Mouse (Mus musculus): ENCODE results near the gene Tekt4.
A peak's percentile ranks its signal among the peaks of the same experiment; 100 is the strongest.

The Tekt4 gene

DNA sequence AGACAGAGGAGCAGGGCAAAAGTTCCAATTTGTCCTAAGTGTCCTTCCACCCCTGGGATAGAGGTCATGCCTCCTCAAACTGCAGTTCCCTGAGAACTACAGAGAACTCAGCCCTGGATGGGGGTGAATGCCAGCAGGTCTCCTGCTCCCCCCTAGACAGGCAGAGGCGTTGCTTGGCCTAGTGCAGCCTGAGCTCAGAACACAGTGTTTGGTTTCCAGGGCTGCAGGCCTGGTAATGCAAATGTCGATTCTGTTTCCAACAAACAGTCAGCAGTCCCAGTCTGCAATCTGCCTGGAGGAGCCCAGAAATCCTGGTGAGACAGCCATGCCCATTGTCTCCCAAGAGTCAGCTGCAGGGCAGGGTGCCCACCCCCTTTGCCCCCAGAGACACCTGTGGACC, at the start of gene Tekt4:
TSS of gene Tekt4 (plus strand) at position 344 of the 400 bp plus-strand sequence.
- DNase-seq, result no peak

DNA sequence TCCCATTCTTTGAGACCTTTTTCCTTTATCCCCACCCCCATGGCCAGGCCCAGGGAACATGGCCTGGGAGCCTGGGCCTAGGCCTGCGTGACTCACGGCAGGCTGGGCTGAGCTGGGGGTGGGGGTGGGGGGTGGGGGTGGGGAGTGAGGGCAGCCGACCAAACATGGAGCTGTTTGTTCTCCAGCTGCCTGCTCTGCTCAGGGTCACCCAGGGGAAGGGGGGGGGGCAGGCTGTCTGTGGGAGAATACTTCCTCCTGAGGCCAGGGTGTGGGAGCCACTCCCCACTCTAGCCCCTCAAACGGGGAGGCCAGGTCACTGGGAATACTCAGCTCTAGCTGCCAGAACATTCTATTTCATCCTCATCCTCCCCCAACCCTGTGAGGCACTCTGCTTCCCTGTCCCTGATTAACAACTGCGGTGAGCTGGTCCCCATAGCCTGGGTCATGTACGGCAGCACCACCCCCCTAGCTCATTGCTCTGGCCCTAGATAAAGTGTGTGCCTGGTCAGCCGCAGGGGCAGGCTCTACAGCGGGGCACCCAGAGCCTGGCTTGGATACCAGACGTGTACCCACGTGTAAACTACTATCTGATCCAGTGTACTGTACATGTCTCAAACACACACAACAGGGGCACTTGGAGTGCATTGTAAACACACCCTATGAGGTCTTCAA, 49.1 kb upstream of the Tekt4 start:
- DNase-seq, result no peak

DNA sequence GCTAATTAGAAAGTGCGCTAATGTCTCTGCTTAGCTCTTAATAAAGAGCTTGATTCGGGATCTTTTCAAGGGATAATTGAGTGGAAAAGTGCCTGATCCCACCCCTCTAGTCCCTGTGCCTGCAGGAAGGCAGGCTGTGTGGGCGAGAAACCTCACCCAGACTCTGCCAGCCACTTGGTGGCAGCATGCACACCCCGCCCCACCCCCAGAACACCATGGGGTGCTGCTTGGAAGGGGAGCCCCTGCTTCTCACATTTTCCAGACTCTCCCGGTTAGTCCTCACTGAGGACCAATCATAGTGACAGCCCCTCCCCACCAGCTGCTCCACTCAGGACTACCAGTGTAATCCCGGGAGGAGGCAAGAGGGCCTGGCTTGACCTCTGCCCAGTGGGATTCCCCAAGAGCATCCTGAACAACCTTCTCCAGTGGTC, 48.4 kb upstream of the Tekt4 start:
- DNase-seq, result no peak

DNA sequence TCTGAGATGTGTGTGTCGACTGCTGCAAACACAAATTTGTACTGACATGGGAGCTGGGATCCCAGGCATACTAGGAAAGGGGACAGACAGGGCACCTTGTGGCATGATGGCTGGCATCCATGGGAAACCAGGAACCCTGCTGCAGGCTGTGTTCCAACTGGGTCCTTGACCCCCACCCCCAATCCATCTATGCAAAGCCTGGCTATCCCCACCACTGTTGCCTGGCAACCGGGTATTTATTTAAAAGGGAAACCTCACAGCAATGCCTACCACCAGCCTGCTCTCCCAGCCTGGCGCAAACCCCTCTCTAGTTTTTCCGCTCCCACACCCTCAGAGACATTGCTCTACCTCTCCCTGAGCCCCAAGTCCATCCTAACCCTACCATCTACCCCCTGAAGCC, 47.1 kb upstream of the Tekt4 start:
- no peak for DNase-seq

DNA sequence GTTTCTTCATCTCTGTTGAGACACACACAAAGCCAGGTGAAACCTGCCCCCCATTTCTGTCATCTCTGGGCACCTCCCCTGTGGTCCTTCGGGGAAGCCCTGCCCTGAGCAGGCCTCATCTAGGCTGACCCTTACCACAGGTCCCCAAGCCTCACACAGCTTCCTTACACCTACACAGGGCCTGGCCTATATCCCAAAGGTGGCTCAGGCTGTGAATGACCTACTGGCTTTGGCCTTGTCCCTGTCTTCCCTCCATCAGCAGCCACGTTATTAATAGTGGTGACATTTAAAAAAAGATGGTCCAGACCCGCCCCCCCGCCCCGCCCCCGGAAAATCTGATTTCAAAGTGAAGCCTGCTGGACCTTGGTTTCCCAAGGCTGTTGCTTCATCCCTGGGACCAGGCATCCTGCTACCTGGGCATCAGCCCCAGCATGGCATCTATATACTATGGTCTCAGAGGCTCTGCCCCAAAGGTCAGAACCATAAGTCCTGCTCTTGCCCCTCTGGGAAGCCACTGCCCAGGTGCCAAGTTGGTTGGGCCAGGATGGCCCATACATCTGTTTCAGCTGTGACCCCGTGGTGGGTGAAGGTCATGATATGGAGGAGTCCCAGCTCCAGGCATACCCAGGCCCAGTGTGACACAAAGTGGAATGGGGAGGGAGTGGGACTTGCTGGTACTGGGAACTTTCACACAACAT, 46.0 kb upstream of the Tekt4 start:
- no peak for DNase-seq

DNA sequence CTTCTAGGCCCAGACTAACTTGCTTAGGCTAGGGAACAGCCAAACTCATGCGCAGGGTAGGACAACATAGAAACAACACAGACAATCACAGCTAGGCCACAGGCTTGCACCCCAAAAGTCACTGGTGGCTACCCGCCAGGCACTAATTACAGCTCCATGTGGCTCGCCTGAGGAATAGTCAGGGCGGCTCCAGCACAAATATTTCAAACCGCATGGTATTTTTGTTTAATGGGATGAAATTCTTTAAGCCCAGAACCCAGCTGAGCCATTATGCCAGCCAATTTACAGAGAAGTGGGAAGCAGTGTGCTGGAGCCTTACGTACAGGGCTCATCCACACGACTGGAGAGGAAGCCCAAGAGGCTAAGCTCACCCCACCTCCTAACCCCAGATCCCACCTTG, 44.8 kb upstream of the Tekt4 start:
- DNase-seq, result no peak

DNA sequence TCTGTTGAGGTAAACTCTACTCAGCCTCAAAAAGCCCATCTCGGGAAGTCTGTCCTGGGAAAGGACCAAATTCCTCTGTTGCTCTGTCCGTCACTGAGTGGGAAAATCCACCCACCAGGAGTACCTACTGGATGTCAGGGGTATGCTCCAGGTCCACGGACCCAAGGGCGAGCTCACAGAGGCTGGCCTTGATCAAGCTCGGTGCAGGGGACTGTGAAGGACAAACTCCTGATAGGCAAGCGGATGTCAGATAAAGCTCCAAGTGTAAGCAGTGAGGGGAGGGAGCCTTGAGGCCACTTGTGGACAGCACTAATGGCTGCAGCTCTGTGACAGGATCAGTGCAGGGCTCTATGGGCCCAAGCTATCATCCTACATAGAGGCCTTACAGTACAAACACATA, 44.2 kb upstream of the Tekt4 start:
- DNase-seq, result no peak

DNA sequence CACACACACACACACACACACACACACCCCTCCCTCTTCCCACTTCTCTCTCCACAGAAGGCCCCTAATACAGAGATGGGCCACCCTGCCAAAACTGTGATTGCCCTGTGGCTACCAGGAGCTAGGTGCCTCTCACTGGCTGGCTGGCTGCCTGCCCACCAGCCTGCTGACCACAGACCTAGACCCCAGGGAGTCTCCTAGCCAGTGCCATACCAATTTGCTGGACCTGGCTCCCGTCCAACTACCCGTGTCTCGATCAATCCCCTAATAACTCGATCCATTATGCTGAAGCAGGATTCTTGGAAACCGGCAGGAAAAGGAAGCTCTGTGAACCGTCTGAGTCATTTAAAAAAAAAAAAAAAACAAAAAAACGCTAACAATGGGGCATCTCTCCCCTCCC, 43.6 kb upstream of the Tekt4 start:
- no peak for DNase-seq

DNA sequence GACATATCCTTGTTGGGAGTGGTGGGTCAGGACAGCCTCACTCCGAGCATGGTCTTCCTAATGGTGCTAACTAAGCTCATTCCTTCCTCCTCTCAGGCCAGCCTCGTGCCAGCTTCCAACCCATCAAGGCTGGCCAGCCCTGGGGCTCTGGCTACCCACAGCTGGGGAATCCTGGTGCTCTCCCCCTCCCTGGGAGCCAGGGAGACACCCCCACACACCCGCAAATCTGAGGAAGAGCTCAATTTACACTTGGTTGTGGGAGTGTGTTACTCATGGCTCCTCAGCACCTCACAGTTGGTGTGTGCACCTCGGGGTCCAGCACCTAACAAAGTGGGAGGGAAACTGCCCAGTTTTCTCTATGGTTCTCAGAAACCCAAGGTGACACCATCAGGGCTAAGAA, 43.2 kb upstream of the Tekt4 start:
- DNase-seq, result no peak

DNA sequence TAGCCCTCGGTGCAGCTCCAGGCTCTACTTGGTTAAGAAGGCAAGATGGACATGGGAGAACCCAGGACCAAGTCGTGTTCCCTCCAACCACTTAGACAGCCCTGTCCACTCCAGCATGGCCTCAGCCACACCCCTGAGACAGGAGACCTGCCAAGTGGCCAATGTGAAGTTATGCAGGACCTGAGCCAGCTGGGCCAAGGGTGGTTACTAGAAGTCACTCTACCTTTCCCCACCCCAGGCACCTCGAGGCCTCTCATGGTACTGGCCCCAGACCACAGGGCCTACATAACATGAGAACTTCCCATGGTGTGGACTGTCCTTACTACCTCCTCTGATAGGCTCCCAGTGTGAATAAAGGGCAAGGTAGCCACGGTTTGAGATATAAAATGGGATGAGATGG, 40.2 kb upstream of the Tekt4 start:
- no peak for DNase-seq

DNA sequence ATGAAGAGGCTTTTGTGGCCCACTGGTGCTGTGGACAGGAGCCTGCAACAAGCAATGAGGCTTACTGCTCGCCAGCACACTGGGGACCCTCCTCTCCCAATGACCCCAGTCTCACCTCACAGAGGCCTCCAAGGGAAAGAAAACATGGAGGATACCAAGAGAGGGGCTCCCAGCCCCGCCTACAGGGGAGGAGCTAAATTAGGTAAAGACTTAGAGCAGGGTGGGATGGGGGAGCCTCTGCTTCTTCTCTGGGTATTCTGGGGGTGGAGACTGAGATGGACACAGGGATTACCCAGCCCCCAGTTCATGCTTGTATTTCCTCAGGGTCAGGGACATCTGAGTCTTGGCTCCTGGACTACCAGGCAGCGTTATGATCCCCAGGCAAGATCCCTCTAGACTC, 39.5 kb upstream of the Tekt4 start:
- no peak for DNase-seq

DNA sequence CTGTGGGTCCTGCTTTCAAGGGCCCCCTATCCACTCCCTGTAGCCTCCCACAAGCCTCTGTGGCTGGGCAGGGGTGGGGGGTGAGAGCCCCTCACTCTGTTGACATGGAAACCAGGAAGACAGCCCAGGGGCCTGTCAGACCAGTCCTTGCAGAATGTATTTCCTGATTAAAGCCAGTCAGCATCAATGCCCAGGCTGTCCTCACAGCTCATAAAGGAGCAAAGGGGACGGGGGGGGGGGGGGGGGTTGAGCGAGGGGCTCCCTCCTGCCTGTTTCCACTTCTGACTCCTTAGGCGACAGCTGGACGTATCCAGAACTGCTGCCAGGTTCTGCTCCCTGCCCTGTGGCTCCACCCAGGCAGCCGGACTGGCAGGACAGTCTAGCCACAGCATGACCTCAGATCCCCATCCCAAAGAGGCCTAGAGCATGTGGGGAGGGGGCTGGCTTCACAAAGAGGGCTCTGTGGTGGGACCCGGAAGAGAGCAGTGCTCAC, 38.9 kb upstream of the Tekt4 start:
- no peak for DNase-seq

DNA sequence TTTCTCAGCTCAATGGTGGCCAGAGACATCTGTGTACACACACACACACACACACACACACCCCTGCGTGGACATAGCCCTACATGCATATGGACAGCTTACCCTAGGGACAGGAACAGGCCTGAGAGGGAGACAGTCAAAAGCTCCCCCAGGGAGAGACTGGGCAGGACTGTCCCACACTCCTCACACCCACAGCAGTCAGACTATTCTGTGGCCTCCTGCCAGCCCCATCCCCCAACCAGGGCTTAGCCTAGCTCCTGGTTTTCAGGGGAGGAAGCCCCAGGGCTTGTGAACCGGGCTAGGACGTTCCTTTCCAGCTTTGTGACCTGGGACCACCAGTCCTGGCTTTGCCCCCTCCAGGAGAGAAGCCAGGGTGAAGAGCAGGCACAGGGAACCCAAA, 38.2 kb upstream of the Tekt4 start:
- DNase-seq, result no peak

DNA sequence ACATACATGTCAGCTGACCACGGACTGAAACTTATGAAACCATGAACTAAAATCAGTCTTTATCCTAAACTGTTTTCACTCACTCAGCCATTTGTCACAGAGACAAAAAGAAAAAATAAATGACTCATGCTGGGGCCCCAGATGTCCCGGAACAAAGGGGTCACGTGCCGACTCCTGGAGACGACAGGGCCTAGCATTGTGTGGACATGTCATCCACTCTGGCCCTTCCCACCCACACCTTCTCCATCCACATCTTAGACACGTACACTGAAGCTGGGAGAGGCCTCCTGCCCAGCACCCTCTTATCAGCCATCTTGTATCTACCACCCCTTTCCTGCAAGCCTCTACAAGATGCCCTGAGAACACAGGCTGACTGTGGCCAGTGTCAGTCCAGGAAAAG, 36.4 kb upstream of the Tekt4 start:
- no peak for DNase-seq

DNA sequence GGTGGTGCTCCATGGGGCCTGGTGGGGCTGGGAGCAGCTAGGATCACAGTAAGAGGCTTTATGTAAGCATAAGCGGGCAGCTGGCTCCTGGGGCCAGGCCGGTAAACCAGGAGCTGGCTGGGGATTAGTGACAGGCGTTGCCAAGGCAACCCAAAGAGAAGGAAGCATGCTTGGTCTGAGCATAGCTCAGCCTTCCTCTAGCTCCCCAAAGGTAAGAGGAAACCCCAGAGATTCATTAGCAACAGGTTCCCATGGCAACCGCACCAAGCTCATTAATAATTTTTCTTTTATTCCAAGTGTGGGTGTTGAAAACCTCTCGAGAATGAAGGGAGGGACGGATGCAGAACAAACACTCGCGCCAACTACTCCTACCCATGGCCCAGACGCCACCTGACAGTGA, 35.5 kb upstream of the Tekt4 start:
- no peak for DNase-seq

DNA sequence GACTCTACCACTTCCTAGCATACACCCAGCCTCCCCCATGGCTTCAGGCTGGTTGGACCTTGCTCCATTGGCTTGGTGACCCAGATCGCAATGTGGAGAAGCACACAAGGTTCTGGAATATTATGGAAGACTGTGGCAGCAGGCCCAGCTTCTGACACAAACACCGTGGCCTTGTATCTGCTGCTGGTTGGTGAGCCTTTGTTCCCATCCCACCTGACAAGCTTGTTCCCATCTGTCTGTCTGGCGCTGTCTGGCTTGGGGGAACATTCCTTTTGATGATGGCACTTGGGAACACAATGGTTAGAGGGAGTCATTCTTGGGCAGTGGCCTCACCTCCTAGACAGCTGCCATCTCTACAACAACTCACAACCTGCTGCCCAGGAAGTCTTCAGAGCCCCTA, 33.4 kb upstream of the Tekt4 start:
- DNase-seq, result no peak

DNA sequence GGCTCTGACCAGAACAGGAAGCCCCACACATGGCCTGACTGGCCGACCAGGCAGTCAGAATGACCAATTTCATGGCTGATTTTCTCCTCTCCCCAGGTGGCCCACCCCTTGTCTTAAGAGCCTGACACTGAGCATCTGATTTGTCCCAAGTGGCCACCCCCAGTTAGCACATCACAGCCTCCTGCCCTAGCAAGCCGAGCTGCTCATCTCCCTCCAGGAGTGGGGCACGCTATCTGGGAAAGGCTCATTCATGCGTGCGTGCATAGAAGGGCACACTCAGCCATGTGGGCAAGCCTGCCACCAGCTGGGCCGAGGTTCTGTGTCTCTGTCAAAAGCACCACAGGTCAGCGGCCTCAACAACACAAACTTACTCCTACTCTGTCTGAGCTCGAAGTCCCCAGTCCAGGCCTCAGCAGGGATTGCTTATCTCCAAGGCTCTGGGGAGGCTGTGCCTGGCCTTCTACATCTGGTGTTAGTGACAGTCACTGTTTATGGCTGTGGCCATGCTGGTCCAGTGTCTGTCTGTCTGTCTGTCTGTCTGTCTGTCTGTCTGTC, 29.8 kb upstream of the Tekt4 start:
- no peak for DNase-seq

DNA sequence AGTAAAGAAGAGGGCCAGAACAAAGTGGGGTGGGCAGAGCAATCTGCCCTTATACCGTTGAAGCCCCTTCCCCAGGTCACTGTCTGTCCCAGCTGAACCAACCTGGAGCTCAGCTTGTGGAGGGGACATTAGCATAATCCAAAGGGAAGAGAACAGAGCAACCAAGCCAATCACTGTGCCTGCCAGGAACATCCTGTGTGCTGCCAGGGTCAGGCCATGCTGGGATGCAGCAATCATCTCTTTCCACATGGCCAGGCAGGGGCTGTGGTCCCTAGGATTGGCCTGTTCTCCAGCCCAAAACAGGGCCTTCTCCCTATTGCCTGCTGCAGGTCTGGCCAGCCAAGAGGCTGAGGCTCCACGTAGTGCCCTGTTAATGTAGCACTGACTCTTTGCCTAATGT, 28.4 kb upstream of the Tekt4 start:
- no peak for DNase-seq

DNA sequence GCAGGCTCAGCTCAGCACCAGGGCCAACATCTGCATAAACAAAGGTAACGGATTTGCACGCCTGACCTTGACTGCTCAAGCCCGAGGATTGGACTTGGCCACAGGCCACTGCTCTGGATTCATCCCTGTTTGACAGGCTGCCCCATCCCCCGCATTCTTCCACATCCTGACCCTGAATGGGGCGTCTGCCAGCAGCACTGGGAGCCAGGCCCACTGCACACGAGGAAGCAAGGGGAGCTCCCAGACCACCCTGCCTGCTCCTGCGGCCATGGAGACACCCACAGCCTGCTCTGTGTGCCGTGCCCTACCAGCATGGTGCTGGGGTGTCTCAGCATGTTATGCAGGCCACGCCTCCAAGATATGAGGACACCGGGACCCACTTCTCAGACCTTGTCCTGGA, 27.0 kb upstream of the Tekt4 start:
- peak in 1 of 2 experiments; percentile 25 for DNase-seq

DNA sequence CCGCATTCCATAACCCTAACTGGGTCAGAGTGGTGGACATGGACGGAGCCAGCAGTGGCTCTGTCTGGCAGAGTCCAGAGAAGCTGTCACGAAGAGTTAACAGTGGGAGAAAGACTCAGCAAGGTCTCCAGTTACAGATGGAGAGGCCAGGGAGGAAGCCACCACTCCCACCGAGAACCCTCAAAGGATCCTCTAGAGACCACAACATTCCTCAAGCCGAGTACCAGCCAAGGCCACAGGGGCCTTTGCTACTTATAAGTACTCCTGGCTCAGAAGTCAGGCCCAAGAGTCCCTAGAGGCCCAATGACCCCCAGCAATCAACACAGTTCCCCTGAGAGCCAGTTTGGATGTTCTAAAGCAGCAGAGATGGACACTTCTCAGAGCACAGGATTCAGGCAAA, 25.2 kb upstream of the Tekt4 start:
- no peak for DNase-seq

DNA sequence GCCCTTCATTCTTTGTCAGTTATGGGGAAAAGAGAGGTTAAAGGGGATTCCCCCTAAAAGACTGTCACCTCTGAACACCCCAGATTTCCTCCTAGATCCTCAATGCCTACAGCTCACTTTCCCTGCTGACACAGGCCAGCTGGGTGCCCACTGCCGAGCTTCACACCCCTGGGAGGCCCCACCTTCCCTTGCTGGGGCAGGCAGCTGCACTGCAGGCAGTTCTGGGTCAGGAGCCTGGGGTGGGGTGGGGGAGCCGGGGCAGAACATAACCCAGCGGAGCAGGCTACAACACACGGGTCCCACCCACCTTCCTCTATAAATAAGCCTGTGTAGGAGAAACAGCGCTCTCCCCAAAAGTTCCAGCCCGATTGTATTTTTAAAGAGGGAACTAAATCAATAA, 24.5 kb upstream of the Tekt4 start:
- no peak for DNase-seq

DNA sequence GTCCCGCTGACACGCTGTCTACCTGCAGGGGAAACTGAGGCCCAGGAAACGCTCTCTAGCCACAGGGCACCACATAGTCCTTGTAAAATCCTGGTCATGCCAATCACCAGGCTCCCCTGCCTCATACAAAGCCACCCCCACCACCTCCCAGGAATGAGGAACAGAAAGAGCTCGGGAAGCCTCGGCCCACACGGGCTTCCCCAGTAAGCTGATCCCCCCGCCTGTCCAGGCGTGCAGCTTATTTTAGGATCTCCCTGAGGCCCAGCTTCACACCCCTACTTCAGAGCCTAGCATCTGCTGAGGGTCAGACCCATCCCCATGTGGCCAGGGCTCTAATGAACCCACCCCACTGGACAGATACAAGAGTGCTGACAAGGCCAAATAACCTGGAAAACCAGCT, 23.9 kb upstream of the Tekt4 start:
- DNase-seq, result no peak

DNA sequence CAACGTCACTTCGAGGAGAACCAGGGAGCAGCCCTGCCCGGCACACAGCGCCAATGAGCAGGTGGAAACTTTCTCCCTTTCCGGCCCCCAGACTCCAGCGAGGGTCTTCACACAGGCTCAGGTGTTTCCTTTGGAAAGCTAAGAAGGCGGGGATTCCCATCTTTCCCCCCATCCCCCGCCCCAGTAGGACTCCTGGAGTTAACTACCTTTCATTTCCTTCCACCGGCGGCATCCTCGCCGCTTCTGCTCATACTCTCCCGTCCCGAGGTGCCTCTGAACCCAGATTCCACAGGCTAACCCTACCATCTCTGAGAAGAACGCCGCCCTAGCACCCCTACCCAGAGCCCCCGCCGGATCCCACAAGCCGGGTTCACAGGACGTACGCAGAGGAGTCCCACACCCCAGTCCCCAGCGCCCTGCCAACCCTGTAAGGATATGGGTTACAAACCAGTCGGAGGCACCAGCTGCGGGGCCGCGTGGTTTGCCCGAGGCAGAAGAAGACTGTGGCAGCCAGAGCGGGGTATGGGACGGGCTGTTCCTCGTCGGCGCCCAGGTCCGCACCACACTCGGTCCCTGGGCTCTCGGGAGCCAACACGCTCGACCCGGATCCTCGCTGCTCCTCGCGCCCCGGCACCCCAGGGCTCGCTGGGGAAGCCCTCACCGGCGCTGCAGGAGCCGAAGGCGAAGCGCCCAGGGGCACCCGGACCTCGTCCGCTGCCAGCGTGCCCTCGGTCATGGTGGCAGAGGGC, 21.8 kb upstream of the Tekt4 start:
- no peak for DNase-seq

DNA sequence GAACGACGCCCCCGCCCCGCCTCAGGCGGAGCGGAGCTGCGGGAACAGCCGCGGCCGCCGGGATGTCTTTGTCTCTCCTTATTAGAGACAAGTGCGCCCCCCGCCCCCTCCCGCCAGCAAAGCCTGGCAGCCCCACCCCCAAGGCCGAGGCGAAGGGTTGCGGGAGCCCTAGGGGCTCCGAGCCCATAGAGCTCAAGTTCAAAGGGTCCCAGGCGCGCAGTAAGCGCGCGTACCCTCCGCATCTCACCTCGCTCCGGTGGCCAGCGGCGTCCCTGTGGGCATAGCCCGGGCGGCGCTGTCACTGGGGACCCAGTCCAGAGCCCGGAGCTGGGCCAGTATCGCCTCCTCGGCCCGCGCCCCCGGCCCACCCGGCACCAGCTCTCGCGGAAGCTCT, 21.2 kb upstream of the Tekt4 start:
- no peak for DNase-seq

Data from cerebellum, postnatal 36 days (tissue).